Mouse (Mus musculus) liver, embryonic 13.5 days (tissue): ENCODE measurements around the gene Fnip1. TPM values are rescaled to one million over a fixed set of nuclear protein-coding genes. Genes with fewer than 3 reads are reported as not detected.

Source experiments
- ATAC-seq: fragments of 200-750 bp; cut with Nextera tagmentation; 2 replicates; pipeline ENCODE4 v1.8.0; 2017; ENCODE audit warnings: low read depth, mild to moderate bottlenecking, moderate number of reproducible peaks, moderate library complexity
- DNase-seq: peaks from one replicate; pipeline ENCODE4 v3.0.0; 2022
- H3K27ac ChIP-seq: fragments of 300-500 bp; sonication (generic); 2 replicates; pipeline ENCODE4 v1.5.1; 2015; ENCODE audit warnings: moderate library complexity, mild to moderate bottlenecking, inconsistent platforms
- H3K27me3 ChIP-seq: fragments of 300-500 bp; sonication (generic); 2 replicates; pipeline ENCODE4 v1.6.1; 2015; ENCODE audit warnings: mild to moderate bottlenecking, inconsistent platforms
- H3K36me3 ChIP-seq: fragments of 300-500 bp; sonication (generic); 2 replicates; pipeline ENCODE4 v1.6.1; 2015; ENCODE audit warnings: mild to moderate bottlenecking, inconsistent platforms
- H3K4me1 ChIP-seq: fragments of 300-500 bp; sonication (generic); replicated peaks from 2 replicates; pipeline ENCODE4 v1.6.1; 2015; ENCODE audit warnings: inconsistent platforms
- H3K4me2 ChIP-seq: fragments of 300-500 bp; sonication (generic); 2 replicates; pipeline ENCODE4 v1.6.1; 2015; ENCODE audit warnings: inconsistent platforms, mild to moderate bottlenecking, moderate library complexity
- H3K4me3 ChIP-seq: fragments of 300-500 bp; sonication (generic); replicated peaks from 2 replicates; pipeline ENCODE4 v1.5.1; 2015; ENCODE audit warnings: mild to moderate bottlenecking, inconsistent platforms
- H3K9ac ChIP-seq: fragments of 300-500 bp; sonication (generic); 2 replicates; pipeline ENCODE4 v1.6.1; 2015; ENCODE audit warnings: mild to moderate bottlenecking, inconsistent platforms
- H3K9me3 ChIP-seq: fragments of 300-500 bp; sonication (generic); replicated peaks from 2 replicates; pipeline ENCODE4 v1.6.1; 2016; ENCODE audit warnings: inconsistent platforms
- whole genome bisulfite sequencing: fragments of 180-500 bp; shearing (Covaris S2); methylation state at CpG from one replicate; pipeline ENCODE4 v1.1.7; 2015; ENCODE audit not compliant: insufficient replicate concordance; 5-methylcytosine and 5-hydroxymethylcytosine counted together
- polyA plus RNA-seq: library from polyadenylated mRNA; unstranded; fragments of >200 nt; fragmentation: Nextera tagmentation; extraction: Ambion mirVana; gene quantifications from 2 replicates; pipeline ENCODE4 v1.2.1, GENCODE M21; 2015

Fnip1 gene
- polyA plus RNA-seq, 1 experiment from 2014 or later: 3.2 TPM

- Histone ChIP-seq H3K4me1 (no peaks in the 10 kb centered on the region), H3K36me3 (peaks cover 2% of the 10 kb centered on the region; the same call in 1 of the 2 replicates), H3K9me3 (no peaks in the 10 kb centered on the region), H3K4me3 (no peak overlapping the region), H3K27ac (no peak overlapping the region), H3K4me2 (no peak overlapping the region), H3K27me3 (no peaks in the 10 kb centered on the region), H3K9ac (no peak overlapping the region)
- 79% methylated on average over 2 of the region's 2 CpGs for WGBS
- DNase-seq: no peak
- no peak for ATAC-seq
Observed at GRCm38 (mm10) chr11:54554970-54555369, 117.0 kb downstream of the Fnip1 start.

- no peak for ATAC-seq
- Histone ChIP-seq H3K4me2 (no peak overlapping the region), H3K36me3 (no peaks in the 10 kb centered on the region), H3K4me3 (no peak overlapping the region), H3K27ac (no peak overlapping the region), H3K4me1 (no peaks in the 10 kb centered on the region), H3K9me3 (no peaks in the 10 kb centered on the region), H3K9ac (no peak overlapping the region), H3K27me3 (no peaks in the 10 kb centered on the region)
- WGBS: 81% methylated on average over 5 of the region's 5 CpGs
- no peak for DNase-seq
Observed at GRCm38 (mm10) chr11:54562761-54563160, 124.8 kb downstream of the Fnip1 start.

Other genes with a start within 250 kb of the Fnip1 start
- gene Csf2, start 188.5 kb upstream of the Fnip1 start, polyA plus RNA-seq: not detected in 2 replicates
- not detected in 2 replicates for gene Il3, start 170.9 kb upstream of the Fnip1 start, polyA plus RNA-seq
- gene Acsl6, start 134.4 kb upstream of the Fnip1 start, polyA plus RNA-seq: 1.2 and 1.9 TPM in 2 replicates
- not detected in 2 replicates for gene Meikin, start 67.5 kb upstream of the Fnip1 start, polyA plus RNA-seq
- 23.9 and 28.3 TPM in 2 replicates for gene Rapgef6, start 84.6 kb downstream of the Fnip1 start, polyA plus RNA-seq